Mouse (Mus musculus): ENCODE results near the gene Rora. TPM values are rescaled to one million over a fixed set of nuclear protein-coding genes. Genes with fewer than 3 reads are reported as not detected.

Gene Rora
- polyA plus RNA-seq, 1 experiment from 2014 or later: 12.3 TPM

GRCm38 (mm10) chr9:69109618-69110300 lies 456.2 kb downstream of the Rora start:
- WGBS: 89% methylated on average over 2 of the region's 2 CpGs
- no peak for DNase-seq (ENCODE audit: low spot score)
- Histone ChIP-seq H3K4me2 (ENCODE audit: low read depth, low read length) (no peak overlapping the region), H3K27ac (replicated peaks; ENCODE audit: low read depth, low read length) (no peak overlapping the region), H3K4me3 (ENCODE audit: low read depth, low read length) (no peak overlapping the region), H3K27me3 (replicated peaks; ENCODE audit: control insufficient read depth, insufficient read depth, low read length) (no peaks in the 10 kb centered on the region), H3K9ac (ENCODE audit: low read depth, low read length) (no peak overlapping the region), H3K9me3 (ENCODE audit: control insufficient read depth, low read length) (no peaks in the 10 kb centered on the region), H3K4me1 (ENCODE audit: control insufficient read depth, insufficient read depth, low read length) (peaks cover 14% of the 10 kb centered on the region), H3K36me3 (ENCODE audit: control insufficient read depth, insufficient read depth, low read length) (no peaks in the 10 kb centered on the region)
- no peak for ATAC-seq (ENCODE audit: low read depth)

- no peak overlapping the region for H3K27ac ChIP-seq (replicated peaks; ENCODE audit: low read depth, low read length)
- H3K4me1 ChIP-seq (ENCODE audit: control insufficient read depth, insufficient read depth, low read length): peaks cover 18% of the 10 kb centered on the region
- H3K9me3 ChIP-seq (ENCODE audit: control insufficient read depth, low read length): no peaks in the 10 kb centered on the region
- H3K4me2 ChIP-seq (ENCODE audit: low read depth, low read length): no peak overlapping the region
- no peak overlapping the region for H3K9ac ChIP-seq (ENCODE audit: low read depth, low read length)
- 74% methylated on average over 5 of the region's 5 CpGs for WGBS
- no peak for ATAC-seq (ENCODE audit: low read depth)
- H3K27me3 ChIP-seq (replicated peaks; ENCODE audit: control insufficient read depth, insufficient read depth, low read length): no peaks in the 10 kb centered on the region
- no peaks in the 10 kb centered on the region for H3K36me3 ChIP-seq (ENCODE audit: control insufficient read depth, insufficient read depth, low read length)
- DNase-seq (ENCODE audit: low spot score): no peak
- H3K4me3 ChIP-seq (ENCODE audit: low read depth, low read length): no peak overlapping the region
These were observed 456.7 kb downstream of the Rora start for GRCm38 (mm10) chr9:69110301-69110674.

GRCm38 (mm10) chr9:69110706-69111105 lies 457.1 kb downstream of the Rora start:
- 70% methylated on average over 6 of the region's 6 CpGs for WGBS
- no peaks in the 10 kb centered on the region for H3K36me3 ChIP-seq (ENCODE audit: control insufficient read depth, insufficient read depth, low read length)

GRCm38 (mm10) chr9:69111539-69111938 lies 458.0 kb downstream of the Rora start:
- Histone ChIP-seq H3K4me1 (ENCODE audit: control insufficient read depth, insufficient read depth, low read length) (peaks cover 15% of the 10 kb centered on the region), H3K4me2 (ENCODE audit: low read depth, low read length) (no peak overlapping the region), H3K9me3 (ENCODE audit: control insufficient read depth, low read length) (no peaks in the 10 kb centered on the region), H3K27me3 (replicated peaks; ENCODE audit: control insufficient read depth, insufficient read depth, low read length) (no peaks in the 10 kb centered on the region), H3K27ac (replicated peaks; ENCODE audit: low read depth, low read length) (no peak overlapping the region), H3K4me3 (ENCODE audit: low read depth, low read length) (no peak overlapping the region), H3K36me3 (ENCODE audit: control insufficient read depth, insufficient read depth, low read length) (no peaks in the 10 kb centered on the region), H3K9ac (ENCODE audit: low read depth, low read length) (no peak overlapping the region)
- 76% methylated on average over 6 of the region's 6 CpGs for WGBS
- DNase-seq (ENCODE audit: low spot score): no peak
- ATAC-seq (ENCODE audit: low read depth): no peak

More at GRCm38 (mm10) chr9:69110706-69111105, 457.1 kb downstream of the Rora start:
- no peak overlapping the region for H3K27ac ChIP-seq (replicated peaks; ENCODE audit: low read depth, low read length)
- no peak overlapping the region for H3K9ac ChIP-seq (ENCODE audit: low read depth, low read length)
- peaks cover 18% of the 10 kb centered on the region for H3K4me1 ChIP-seq (ENCODE audit: control insufficient read depth, insufficient read depth, low read length)
- DNase-seq (ENCODE audit: low spot score) (no peak), ATAC-seq (ENCODE audit: low read depth) (no peak)
- no peak overlapping the region for H3K4me2 ChIP-seq (ENCODE audit: low read depth, low read length)
- no peak overlapping the region for H3K4me3 ChIP-seq (ENCODE audit: low read depth, low read length)
- H3K27me3 ChIP-seq (replicated peaks; ENCODE audit: control insufficient read depth, insufficient read depth, low read length): no peaks in the 10 kb centered on the region
- H3K9me3 ChIP-seq (ENCODE audit: control insufficient read depth, low read length): no peaks in the 10 kb centered on the region

- Histone ChIP-seq H3K27me3 (replicated peaks; ENCODE audit: control insufficient read depth, insufficient read depth, low read length) (no peaks in the 10 kb centered on the region), H3K27ac (replicated peaks; ENCODE audit: low read depth, low read length) (no peak overlapping the region), H3K9ac (ENCODE audit: low read depth, low read length) (no peak overlapping the region), H3K4me1 (ENCODE audit: control insufficient read depth, insufficient read depth, low read length) (peaks cover 9% of the 10 kb centered on the region), H3K4me2 (ENCODE audit: low read depth, low read length) (no peak overlapping the region), H3K4me3 (ENCODE audit: low read depth, low read length) (no peak overlapping the region), H3K36me3 (ENCODE audit: control insufficient read depth, insufficient read depth, low read length) (no peaks in the 10 kb centered on the region), H3K9me3 (ENCODE audit: control insufficient read depth, low read length) (no peaks in the 10 kb centered on the region)
- ATAC-seq (ENCODE audit: low read depth) (no peak), DNase-seq (ENCODE audit: low spot score) (peak; percentile 19)
- 21% methylated on average over 9 of the region's 9 CpGs for WGBS
These were observed 460.9 kb downstream of the Rora start for GRCm38 (mm10) chr9:69114429-69114984.

- no peaks in the 10 kb centered on the region for H3K36me3 ChIP-seq (ENCODE audit: control insufficient read depth, insufficient read depth, low read length)
- WGBS: 60% methylated on average over 2 of the region's 2 CpGs
These were observed 463.2 kb downstream of the Rora start for GRCm38 (mm10) chr9:69116740-69117139.

GRCm38 (mm10) chr9:69121117-69121740 lies 467.6 kb downstream of the Rora start:
- Histone ChIP-seq H3K4me2 (ENCODE audit: low read depth, low read length) (no peak overlapping the region), H3K9me3 (ENCODE audit: control insufficient read depth, low read length) (no peaks in the 10 kb centered on the region), H3K4me3 (ENCODE audit: low read depth, low read length) (no peak overlapping the region), H3K27me3 (replicated peaks; ENCODE audit: control insufficient read depth, insufficient read depth, low read length) (0 out of 2 replicates have a peak, but pooled peaks cover 4% of the 10 kb centered on the region), H3K9ac (ENCODE audit: low read depth, low read length) (no peak overlapping the region), H3K4me1 (ENCODE audit: control insufficient read depth, insufficient read depth, low read length) (0 out of 2 replicates have a peak, but pooled peaks cover 3% of the 10 kb centered on the region), H3K27ac (replicated peaks; ENCODE audit: low read depth, low read length) (no peak overlapping the region), H3K36me3 (ENCODE audit: control insufficient read depth, insufficient read depth, low read length) (no peaks in the 10 kb centered on the region)
- DNase-seq (ENCODE audit: low spot score): no peak
- ATAC-seq (ENCODE audit: low read depth): no peak
- 65% methylated on average over 12 of the region's 12 CpGs for WGBS

More at GRCm38 (mm10) chr9:69116740-69117139, 463.2 kb downstream of the Rora start:
- H3K9ac ChIP-seq (ENCODE audit: low read depth, low read length): no peak overlapping the region
- no peaks in the 10 kb centered on the region for H3K27me3 ChIP-seq (replicated peaks; ENCODE audit: control insufficient read depth, insufficient read depth, low read length)
- ATAC-seq (ENCODE audit: low read depth): no peak
- H3K27ac ChIP-seq (replicated peaks; ENCODE audit: low read depth, low read length): no peak overlapping the region
- H3K4me1 ChIP-seq (ENCODE audit: control insufficient read depth, insufficient read depth, low read length): peaks cover 9% of the 10 kb centered on the region
- no peak overlapping the region for H3K4me3 ChIP-seq (ENCODE audit: low read depth, low read length)
- no peaks in the 10 kb centered on the region for H3K9me3 ChIP-seq (ENCODE audit: control insufficient read depth, low read length)
- no peak overlapping the region for H3K4me2 ChIP-seq (ENCODE audit: low read depth, low read length)
- DNase-seq (ENCODE audit: low spot score): no peak

GRCm38 (mm10) chr9:69125011-69125786 lies 471.6 kb downstream of the Rora start:
- Histone ChIP-seq H3K4me2 (ENCODE audit: low read depth, low read length) (peak overlapping the region; percentile 50), H3K4me1 (ENCODE audit: control insufficient read depth, insufficient read depth, low read length) (0 out of 2 replicates have a peak, but pooled peaks cover 3% of the 10 kb centered on the region), H3K4me3 (ENCODE audit: low read depth, low read length) (peak overlapping the region; percentile 21), H3K36me3 (ENCODE audit: control insufficient read depth, insufficient read depth, low read length) (no peaks in the 10 kb centered on the region), H3K9ac (ENCODE audit: low read depth, low read length) (peak overlapping the region; percentile 32; the same call in 1 of the 2 replicates), H3K9me3 (ENCODE audit: control insufficient read depth, low read length) (no peaks in the 10 kb centered on the region), H3K27me3 (replicated peaks; ENCODE audit: control insufficient read depth, insufficient read depth, low read length) (0 out of 2 replicates have a peak, but pooled peaks cover 4% of the 10 kb centered on the region), H3K27ac (replicated peaks; ENCODE audit: low read depth, low read length) (no peak overlapping the region)
- no peak for ATAC-seq (ENCODE audit: low read depth)
- WGBS: 11% methylated on average over 22 of the region's 22 CpGs
- peak; percentile 33 for DNase-seq (ENCODE audit: low spot score)
